Mouse (Mus musculus): ENCODE results near the gene Rps11.

DNA sequence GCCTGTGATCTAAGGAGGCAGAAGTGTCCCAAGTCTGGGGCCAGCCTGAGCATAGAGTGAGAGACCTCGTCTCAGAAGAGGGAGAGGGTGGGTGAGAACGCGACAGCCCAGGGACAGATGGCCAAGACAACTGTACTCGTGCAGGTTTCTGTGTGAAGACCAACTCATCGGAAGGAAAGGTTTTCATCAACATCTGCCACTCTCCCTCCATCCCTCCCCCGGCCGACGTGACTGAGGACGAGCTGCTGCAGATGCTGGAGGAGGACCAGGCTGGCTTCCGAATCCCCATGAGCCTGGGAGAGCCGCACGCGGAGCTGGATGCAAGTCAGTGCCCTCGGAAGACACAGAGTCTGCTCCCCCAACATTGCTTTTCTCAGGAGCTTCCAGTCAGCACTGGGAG, 33.2 kb upstream of the Rps11 start:
- TF ChIP-seq POLR2A (IDR thresholded peaks at IDR 0.05; ENCODE audit: borderline replicate concordance, extremely low read depth, low read depth, low read length) (no peak), CTCF (IDR thresholded peaks at IDR 0.05; ENCODE audit: insufficient read depth, low read length) (no peak)
